Mouse (Mus musculus): ENCODE results near the gene Sel1l2.

GRCm38 (mm10) chr2:140427283-140427682 is 37.8 kb upstream of the Sel1l2 start:
- TF ChIP-seq CTCF (IDR thresholded peaks at IDR 0.05; ENCODE audit: extremely low read depth, insufficient read length, insufficient replicate concordance, low read depth, low read length): no peak
- TF ChIP-seq POLR2A (IDR thresholded peaks at IDR 0.05; ENCODE audit: low read depth, low read length): no peak
